Mouse (Mus musculus): ENCODE measurements at regions not wholly inside any gene's neighbourhood (a gene's known extent, or its start where the extent isn't known, plus 50 kb on each side); places are given as distances from the start of the nearest gene placed in this dataset.

DNA sequence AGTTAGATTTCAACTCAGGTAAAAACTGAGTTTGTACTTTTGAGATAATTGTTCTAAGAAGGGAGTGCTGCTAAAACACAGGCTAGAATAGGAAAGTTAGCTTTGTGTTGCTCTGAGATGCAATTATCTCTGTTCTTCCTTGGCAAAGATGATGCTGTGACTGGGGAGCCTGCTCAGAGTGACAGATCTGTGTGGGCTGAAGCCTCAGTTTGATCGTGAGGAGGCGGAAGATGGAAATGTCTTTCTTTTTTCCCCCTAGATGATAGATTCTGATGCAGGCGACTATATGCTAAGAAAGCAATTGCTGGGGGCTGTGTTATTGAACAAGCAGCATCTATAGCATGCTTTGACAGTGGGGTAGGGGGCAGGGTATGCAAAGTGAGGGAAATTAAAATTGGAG is 156.7 kb upstream of the Cypt15 start:
- Histone ChIP-seq H3K4me1 (replicated peaks; ENCODE audit: control insufficient read depth, insufficient read depth, low read length) (no peaks in the 10 kb centered on the region), H3K27ac (ENCODE audit: low read length) (no peak overlapping the region), H3K9me3 (ENCODE audit: control insufficient read depth, low read length) (no peaks in the 10 kb centered on the region; the same call in 1 of the 2 replicates), H3K9ac (replicated peaks; ENCODE audit: low read depth, low read length) (no peak overlapping the region), H3K27me3 (replicated peaks; ENCODE audit: control insufficient read depth, insufficient read depth, low read length) (no peaks in the 10 kb centered on the region), H3K4me3 (replicated peaks; ENCODE audit: low read length) (no peak overlapping the region), H3K36me3 (ENCODE audit: control insufficient read depth, insufficient read depth) (no peaks in the 10 kb centered on the region), H3K4me2 (ENCODE audit: low read length) (no peak overlapping the region)
- ATAC-seq: no peak
- 77% methylated on average over 3 of the region's 3 CpGs for WGBS

GRCm38 (mm10) chrX:39229683-39230082 is 116.4 kb upstream of the Cypt15 start:
- no peaks in the 10 kb centered on the region for H3K36me3 ChIP-seq (ENCODE audit: control insufficient read depth, insufficient read depth)
- no peaks in the 10 kb centered on the region for H3K27me3 ChIP-seq (replicated peaks; ENCODE audit: control insufficient read depth, insufficient read depth, low read length)
- H3K9me3 ChIP-seq (ENCODE audit: control insufficient read depth, low read length): no peaks in the 10 kb centered on the region
- no peak overlapping the region for H3K9ac ChIP-seq (replicated peaks; ENCODE audit: low read depth, low read length)
- WGBS: 53% methylated on average over 4 of the region's 4 CpGs
- H3K4me3 ChIP-seq (replicated peaks; ENCODE audit: low read length): no peak overlapping the region
- no peak overlapping the region for H3K4me2 ChIP-seq (ENCODE audit: low read length)
- H3K27ac ChIP-seq (ENCODE audit: low read length): no peak overlapping the region
- ATAC-seq: peak; percentile 88
- no peaks in the 10 kb centered on the region for H3K4me1 ChIP-seq (replicated peaks; ENCODE audit: control insufficient read depth, insufficient read depth, low read length)

DNA sequence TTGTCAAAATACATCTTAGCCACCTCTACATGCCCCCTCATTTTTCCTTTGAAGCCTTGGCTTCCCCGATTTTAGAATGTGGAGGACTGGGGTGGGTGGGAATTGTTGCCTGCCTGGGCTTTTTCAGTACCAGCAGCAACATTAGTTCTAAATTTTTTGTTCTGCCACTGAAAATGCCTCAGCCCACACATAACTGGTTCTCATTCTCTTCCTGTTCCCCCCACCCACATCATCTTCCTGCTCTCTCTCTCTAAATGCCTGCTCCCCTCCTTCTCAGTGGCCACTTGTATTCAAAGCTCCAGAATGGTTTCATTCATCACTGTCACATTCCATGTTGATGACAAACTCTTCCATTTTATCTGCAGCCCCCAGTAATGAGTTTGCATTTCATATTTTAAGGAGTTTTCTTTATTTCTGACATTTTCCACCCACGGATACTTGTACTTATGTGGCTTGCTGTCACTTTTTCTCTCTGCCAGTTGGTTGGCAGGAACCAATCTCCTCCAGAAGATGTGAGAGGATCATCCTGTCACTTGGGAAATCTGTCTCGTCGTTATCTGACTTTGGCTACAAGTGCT is 95.8 kb upstream of the Cypt15 start:
- no peak for ATAC-seq
- Histone ChIP-seq H3K36me3 (ENCODE audit: control insufficient read depth, insufficient read depth) (no peaks in the 10 kb centered on the region), H3K27me3 (replicated peaks; ENCODE audit: control insufficient read depth, insufficient read depth, low read length) (no peaks in the 10 kb centered on the region), H3K9ac (replicated peaks; ENCODE audit: low read depth, low read length) (no peak overlapping the region), H3K9me3 (ENCODE audit: control insufficient read depth, low read length) (no peaks in the 10 kb centered on the region), H3K27ac (ENCODE audit: low read length) (no peak overlapping the region), H3K4me3 (replicated peaks; ENCODE audit: low read length) (no peak overlapping the region), H3K4me2 (ENCODE audit: low read length) (no peak overlapping the region), H3K4me1 (replicated peaks; ENCODE audit: control insufficient read depth, insufficient read depth, low read length) (no peaks in the 10 kb centered on the region)
- 56% methylated on average over 4 of the region's 4 CpGs for WGBS

All from forebrain, embryonic 16.5 days (tissue).